Mouse (Mus musculus): ENCODE data around the gene Snrpa.
"Not testable (repeated sequence)": the region's sequence is repeated elsewhere in the genome, so short reads cannot be mapped to it uniquely, and the experiment has no call there.

DNA sequence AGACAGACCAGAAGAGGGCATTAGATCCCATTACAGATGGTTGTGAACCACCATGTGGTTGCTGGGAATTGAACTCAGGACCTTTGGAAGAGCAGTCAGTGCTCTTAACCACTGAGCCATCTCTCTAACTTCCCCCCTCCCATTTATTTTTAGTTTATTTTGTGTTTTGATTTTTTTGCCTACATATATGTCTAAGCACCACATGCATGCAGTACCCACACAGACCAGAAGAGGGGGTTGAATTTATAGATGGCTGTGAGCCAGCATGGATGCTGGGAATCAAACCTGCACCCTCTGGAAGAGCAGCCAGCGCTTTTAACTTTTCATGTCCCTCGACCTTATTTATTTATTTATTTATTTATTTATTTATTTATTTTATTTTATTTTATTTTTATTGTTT is 48.0 kb upstream of the Snrpa start:
- TF ChIP-seq CTCF (IDR thresholded peaks at IDR 0.05; ENCODE audit: borderline replicate concordance, extremely low read depth, insufficient read depth, insufficient read length), result peak; percentile 53; the same call in 1 of the 2 replicates
- not testable (repeated sequence) for TF ChIP-seq POLR2A (IDR thresholded peaks at IDR 0.05; ENCODE audit: borderline replicate concordance, extremely low read depth, insufficient read depth, insufficient read length, poor library complexity, severe bottlenecking)
